Mouse (Mus musculus) kidney, adult 2 months (tissue): ENCODE results near the gene Gid4. TPM values are rescaled to one million over a fixed set of nuclear protein-coding genes. Genes with fewer than 3 reads are reported as not detected.

Experiments
- DNase-seq: peaks from one replicate; pipeline ENCODE4 v3.0.0; 2021
- H3K27ac ChIP-seq: fragments of 200-500 bp; 2 replicates; pipeline ENCODE4 v1.5.1; 2012; ENCODE audit warnings: low read depth, low read length, control low read depth, inconsistent platforms; ENCODE audit not compliant: insufficient read depth
- H3K27me3 ChIP-seq: fragments of 200-500 bp; replicated peaks from 2 replicates; pipeline ENCODE4 v1.6.1; 2012; ENCODE audit warnings: mild to moderate bottlenecking, moderate library complexity, low read length, inconsistent platforms; ENCODE audit not compliant: control insufficient read depth, insufficient read depth
- H3K36me3 ChIP-seq: fragments of 200-500 bp; 2 replicates; pipeline ENCODE4 v1.6.1; 2012; ENCODE audit warnings: mild to moderate bottlenecking, moderate library complexity, low read length, inconsistent platforms; ENCODE audit not compliant: control insufficient read depth, insufficient read depth
- H3K4me1 ChIP-seq: fragments of 200-500 bp; 2 replicates; pipeline ENCODE4 v1.6.1; 2011; ENCODE audit warnings: low read length; ENCODE audit not compliant: control insufficient read depth, insufficient read depth
- H3K4me3 ChIP-seq: fragments of 200-500 bp; 2 replicates; pipeline ENCODE4 v1.5.1; 2011; ENCODE audit warnings: mild to moderate bottlenecking, low read depth, low read length, control low read depth; ENCODE audit not compliant: insufficient read depth
- CTCF ChIP-seq: fragments of 200-500 bp; conservative IDR thresholded peaks from 2 replicates; pipeline ENCODE4 v1.5.1; 2011; ENCODE audit warnings: low read depth, mild to moderate bottlenecking, control low read depth, low read length, moderate library complexity, mixed read lengths; ENCODE audit not compliant: insufficient read depth, insufficient read length
- POLR2A ChIP-seq: fragments of 200-500 bp; IDR thresholded peaks from one replicate; pipeline ENCODE4 v1.6.1; 2011; ENCODE audit warnings: low read depth, low read length, control low read depth
- WGBS: fragments of 180-500 bp; shearing (Covaris S2); methylation state at CpG from one replicate; pipeline ENCODE4 v1.1.7; 2018; 5-methylcytosine and 5-hydroxymethylcytosine counted together
- polyA plus RNA-seq: library from polyadenylated mRNA; depleted of rRNA; stranded (reverse); fragments of >200 nt; gene quantifications from 2 replicates; pipeline ENCODE4 v1.2.3, GENCODE M21; 2012; rRNA removed

Gene Gid4
- polyA plus RNA-seq, 1 experiment = 25.5 TPM

GRCm38 (mm10) chr11:60475668-60476362, 58.9 kb downstream of the Gid4 start:
- TF ChIP-seq CTCF = no peak
- no peak for TF ChIP-seq POLR2A
- no peaks in the 10 kb centered on the region for H3K36me3 ChIP-seq
- no peaks in the 10 kb centered on the region for H3K27me3 ChIP-seq
- DNase-seq = no peak
- no peak overlapping the region for H3K4me3 ChIP-seq
- H3K4me1 ChIP-seq = no peaks in the 10 kb centered on the region
- WGBS = 61% methylated on average over 5 of the region's 5 CpGs
- no peak overlapping the region for H3K27ac ChIP-seq

GRCm38 (mm10) chr11:60478121-60478520, 61.2 kb downstream of the Gid4 start:
- TF ChIP-seq CTCF (no peak), POLR2A (no peak)

GRCm38 (mm10) chr11:60486267-60486666, 69.3 kb downstream of the Gid4 start:
- Histone ChIP-seq H3K27me3 (no peaks in the 10 kb centered on the region), H3K4me1 (no peaks in the 10 kb centered on the region), H3K36me3 (no peaks in the 10 kb centered on the region), H3K27ac (no peak overlapping the region), H3K4me3 (no peak overlapping the region)
- DNase-seq = no peak
- 72% methylated on average over 3 of the region's 3 CpGs for WGBS
- TF ChIP-seq POLR2A (no peak), CTCF (no peak)

More at GRCm38 (mm10) chr11:60478121-60478520, 61.2 kb downstream of the Gid4 start:
- Histone ChIP-seq H3K4me3 (no peak overlapping the region), H3K4me1 (no peaks in the 10 kb centered on the region), H3K36me3 (no peaks in the 10 kb centered on the region), H3K27me3 (no peaks in the 10 kb centered on the region), H3K27ac (no peak overlapping the region)
- 43% methylated on average over 17 of the region's 17 CpGs for WGBS
- DNase-seq = no peak

- no peak overlapping the region for H3K4me3 ChIP-seq
- 88% methylated on average over 5 of the region's 5 CpGs for WGBS
- no peak overlapping the region for H3K27ac ChIP-seq
These were observed 75.8 kb downstream of the Gid4 start for GRCm38 (mm10) chr11:60492726-60493125.

GRCm38 (mm10) chr11:60495692-60496091, 78.7 kb downstream of the Gid4 start:
- Histone ChIP-seq H3K4me1 (no peaks in the 10 kb centered on the region), H3K27ac (no peak overlapping the region), H3K27me3 (no peaks in the 10 kb centered on the region), H3K36me3 (no peaks in the 10 kb centered on the region), H3K4me3 (no peak overlapping the region)
- TF ChIP-seq POLR2A (no peak), CTCF (no peak)
- no peak for DNase-seq
- 65% methylated on average over 2 of the region's 2 CpGs for WGBS

More at GRCm38 (mm10) chr11:60492726-60493125, 75.8 kb downstream of the Gid4 start:
- Histone ChIP-seq H3K36me3 (no peaks in the 10 kb centered on the region), H3K27me3 (no peaks in the 10 kb centered on the region), H3K4me1 (no peaks in the 10 kb centered on the region)
- TF ChIP-seq CTCF (no peak), POLR2A (no peak)
- no peak for DNase-seq

Other genes starting within 250 kb of the Gid4 start
- gene Srebf1, start 194.6 kb upstream of the Gid4 start, polyA plus RNA-seq = 89.1 and 123 TPM in 2 replicates
- 95.2 and 125 TPM in 2 replicates for gene Tom1l2, start 64.2 kb upstream of the Gid4 start, polyA plus RNA-seq
- 2.6 and 2.8 TPM in 2 replicates for gene Drc3, start 63.8 kb upstream of the Gid4 start, polyA plus RNA-seq
- 39.6 and 40.3 TPM in 2 replicates for gene Atpaf2, start 1.3 kb downstream of the Gid4 start, polyA plus RNA-seq
- gene Drg2, start 37.4 kb downstream of the Gid4 start, polyA plus RNA-seq = 64.8 and 66.1 TPM in 2 replicates
- 0.14 and 0.24 TPM in 2 replicates for gene Myo15, start 52.2 kb downstream of the Gid4 start, polyA plus RNA-seq
- 38.8 and 39.7 TPM in 2 replicates for gene Alkbh5, start 119.2 kb downstream of the Gid4 start, polyA plus RNA-seq